Comparison of ENCODE assay signal across 8 mouse cellular contexts in genomic region chr7:97788669-97789483, GRCm38 (mm10). TPM values are rescaled to one million over a fixed set of nuclear protein-coding genes. Genes with fewer than 3 reads are reported as not detected.
DNase-seq lines count a peak whose midpoint lies in the region; ATAC-seq and TF ChIP-seq lines count a peak whose summit lies in the region.

No protein-coding gene starts in this region.

- H3K27ac ChIP-seq in gastrocnemius, adult 2 months = peak overlapping the region; percentile 16; the same call in 1 of the 2 replicates
- peak overlapping the region; percentile 40; the same call in 1 of the 2 replicates for H3K27ac ChIP-seq in cortical plate, adult 2 months (ENCODE audit: insufficient read depth, low read length)
- H3K27ac ChIP-seq in hindbrain, embryonic 14.5 days = peak overlapping the region; percentile 82

- TF ChIP-seq CTCF in gastrocnemius, adult 2 months (IDR thresholded peaks at IDR 0.05) = no peak
- TF ChIP-seq CTCF in C2C12 (IDR thresholded peaks at IDR 0.05; ENCODE audit: control insufficient read depth, insufficient read depth, insufficient read length) = no peak
- TF ChIP-seq CTCF in cortical plate, adult 2 months (IDR thresholded peaks at IDR 0.05; ENCODE audit: extremely low read depth, insufficient read depth, low read length) = no peak

- H3K9me3 ChIP-seq in hindbrain, embryonic 14.5 days (ENCODE audit: control insufficient read depth, low read length) = no peaks in the 10 kb centered on the region

- peak; percentile 63 for ATAC-seq in hindbrain, embryonic 14.5 days (ENCODE audit: low FRiP score)

- peaks cover 24% of the 10 kb centered on the region for H3K79me3 ChIP-seq in C2C12 (ENCODE audit: low read depth)

- H3K79me2 ChIP-seq in C2C12 (ENCODE audit: control insufficient read depth, insufficient read depth) = peaks cover 43% of the 10 kb centered on the region

- H3K9ac ChIP-seq in hindbrain, embryonic 14.5 days = peak overlapping the region; percentile 93

- TF ChIP-seq POLR2A in cortical plate, adult 2 months (IDR thresholded peaks at IDR 0.05; ENCODE audit: extremely low read depth, insufficient read depth, low read length) = no peak

- WGBS in hindbrain, embryonic 14.5 days = under 1% methylated on average over 65 of the region's 84 CpGs

- peak; percentile 19 for DNase-seq in gastrocnemius, adult 2 months
- no peak for DNase-seq in gastrocnemius, postnatal 25 days
- DNase-seq in hindbrain, embryonic 14.5 days (ENCODE audit: low spot score) = peak; percentile 33
- peak; percentile 27 for DNase-seq in lung, postnatal 36 days
- peak; percentile 44 for DNase-seq in splenic B cell, adult 2 months (ENCODE audit: low read depth, low spot score)
- DNase-seq in cerebellum, adult 9-11 months = no peak

- peak overlapping the region; percentile 83 for H3K4me2 ChIP-seq in hindbrain, embryonic 14.5 days (replicated peaks)

- intact Hi-C loops in gastrocnemius, adult 2 months (cut with DNase I) = loop anchor here (5.0 kb wide), 1 partner anchor 53 kb away; no protein-coding TSS in a partner anchor

- peak overlapping the region; percentile 93 for H3ac ChIP-seq in C2C12 (ENCODE audit: control insufficient read depth, insufficient read length, low read depth)

- peak overlapping the region; percentile 79 for H3K4me3 ChIP-seq in gastrocnemius, adult 2 months
- peak overlapping the region; percentile 64 for H3K4me3 ChIP-seq in C2C12 (ENCODE audit: insufficient read depth, poor library complexity, severe bottlenecking)
- peak overlapping the region; percentile 79 for H3K4me3 ChIP-seq in cortical plate, adult 2 months (ENCODE audit: insufficient read depth, low read length)
- peak overlapping the region; percentile 94 for H3K4me3 ChIP-seq in hindbrain, embryonic 14.5 days (replicated peaks; ENCODE audit: low read length)

- H3K36me3 ChIP-seq in C2C12 (ENCODE audit: control insufficient read depth, insufficient read depth) = no peaks in the 10 kb centered on the region
- H3K36me3 ChIP-seq in hindbrain, embryonic 14.5 days (replicated peaks; ENCODE audit: control insufficient read depth, insufficient read depth) = no peaks in the 10 kb centered on the region
- no peaks in the 10 kb centered on the region for H3K36me3 ChIP-seq in splenic B cell, adult 2 months (ENCODE audit: control insufficient read depth, insufficient read depth, low read length, poor library complexity, severe bottlenecking)

- H3K4me1 ChIP-seq in cortical plate, adult 2 months (ENCODE audit: control insufficient read depth, insufficient read depth, low read length) = no peaks in the 10 kb centered on the region; the same call in 1 of the 2 replicates
- H3K4me1 ChIP-seq in hindbrain, embryonic 14.5 days (replicated peaks; ENCODE audit: control insufficient read depth, insufficient read depth, low read length) = peaks cover 23% of the 10 kb centered on the region

- H3K27me3 ChIP-seq in C2C12 (ENCODE audit: control insufficient read depth, insufficient read depth, insufficient read length) = no peaks in the 10 kb centered on the region
- no peaks in the 10 kb centered on the region for H3K27me3 ChIP-seq in hindbrain, embryonic 14.5 days (ENCODE audit: control insufficient read depth, insufficient read depth, low read length)
- peaks cover 2% of the 10 kb centered on the region for H3K27me3 ChIP-seq in splenic B cell, adult 2 months (ENCODE audit: control insufficient read depth, insufficient read depth, low read length, poor library complexity, severe bottlenecking)

TF ChIP-seq in C2C12, 6 proteins besides CTCF, POLR2A, EP300 and RAD21:
- TF ChIP-seq MAX (IDR thresholded peaks at IDR 0.05) = no peak
- no peak for TF ChIP-seq MYOD1 (IDR thresholded peaks at IDR 0.05; ENCODE audit: control insufficient read depth, insufficient read length, low read depth)
- TF ChIP-seq CEBPB (IDR thresholded peaks at IDR 0.05; ENCODE audit: low read depth) = no peak
- TF ChIP-seq FOSL1 (IDR thresholded peaks at IDR 0.05; ENCODE audit: insufficient read depth, low read length, poor library complexity, severe bottlenecking) = no peak
- no peak for TF ChIP-seq MYOG (IDR thresholded peaks at IDR 0.05; ENCODE audit: control insufficient read depth, extremely low read depth, insufficient read length)

RNA-seq across cellular contexts. Expression of gene Pak1, which starts 0.5 kb away (rescaled TPM):
- 10 to 100 TPM; 17.4 to 23.7 TPM for total RNA-seq in gastrocnemius, adult 2 months (2021)
- 10 to 100 TPM; 20.3 to 27.7 TPM for total RNA-seq in gastrocnemius, postnatal 25 days (2021)
- 39.1 TPM for polyA plus RNA-seq in C2C12 (2012; fragmentation: generic; extraction: Trizol)
- 391 and 412 TPM in 2 replicates for polyA plus RNA-seq in cortical plate, adult 2 months (2012; rRNA removed)
- polyA plus RNA-seq in hindbrain, embryonic 14.5 days (2014; fragmentation: Nextera tagmentation; extraction: Ambion mirVana) = 152 and 160 TPM in 2 replicates

RNA-seq across cellular contexts. Expression of gene Aqp11, which starts 50.8 kb away (rescaled TPM):
- total RNA-seq in gastrocnemius, adult 2 months (2021) = under 1 TPM; 0.81 to 0.89 TPM
- total RNA-seq in gastrocnemius, postnatal 25 days (2021) = 1 to 10 TPM in 1 of 2 experiments, under 1 TPM in 1; 0.82 to 1.2 TPM
- polyA plus RNA-seq in C2C12 (2012; fragmentation: generic; extraction: Trizol) = 0.55 TPM
- 25.9 and 29.0 TPM in 2 replicates for polyA plus RNA-seq in cortical plate, adult 2 months (2012; rRNA removed)
- polyA plus RNA-seq in hindbrain, embryonic 14.5 days (2014; fragmentation: Nextera tagmentation; extraction: Ambion mirVana) = 21.6 and 22.0 TPM in 2 replicates

Comparison
In these comparisons a context has a peak if more than half of its experiments do, and no peak if none do; other contexts are left out.
1. DNase-seq: peak in gastrocnemius, adult 2 months (single experiment), hindbrain, embryonic 14.5 days (single experiment), lung, postnatal 36 days (single experiment) and splenic B cell, adult 2 months (single experiment); none in gastrocnemius, postnatal 25 days (single experiment) and cerebellum, adult 9-11 months (single experiment).
2. H3K27ac ChIP-seq: peak in every context shown above with its lines; median percentile 82 in hindbrain, embryonic 14.5 days; 40 in cortical plate, adult 2 months; 16 in gastrocnemius, adult 2 months.
3. RNA of gene Aqp11, which starts 50.8 kb away (polyA plus RNA-seq): 25.9 to 29.0 TPM in cortical plate, adult 2 months and 21.6 to 22.0 TPM in hindbrain, embryonic 14.5 days; 0.55 TPM in C2C12 (single experiment); every median in the first group is over 10 times any median in the second.
4. Peak in every context shown above with its lines, with median percentiles within 50 percentile points of each other: H3K4me3 ChIP-seq.